Mouse (Mus musculus) retina, embryonic 14.5 days (tissue): ENCODE results near the gene Get4.

ENCODE experiments used
- DNase-seq: peaks from one replicate; pipeline ENCODE4 v3.0.0-alpha.2; 2015; ENCODE audit warnings: low spot score

The Get4 gene

DNA sequence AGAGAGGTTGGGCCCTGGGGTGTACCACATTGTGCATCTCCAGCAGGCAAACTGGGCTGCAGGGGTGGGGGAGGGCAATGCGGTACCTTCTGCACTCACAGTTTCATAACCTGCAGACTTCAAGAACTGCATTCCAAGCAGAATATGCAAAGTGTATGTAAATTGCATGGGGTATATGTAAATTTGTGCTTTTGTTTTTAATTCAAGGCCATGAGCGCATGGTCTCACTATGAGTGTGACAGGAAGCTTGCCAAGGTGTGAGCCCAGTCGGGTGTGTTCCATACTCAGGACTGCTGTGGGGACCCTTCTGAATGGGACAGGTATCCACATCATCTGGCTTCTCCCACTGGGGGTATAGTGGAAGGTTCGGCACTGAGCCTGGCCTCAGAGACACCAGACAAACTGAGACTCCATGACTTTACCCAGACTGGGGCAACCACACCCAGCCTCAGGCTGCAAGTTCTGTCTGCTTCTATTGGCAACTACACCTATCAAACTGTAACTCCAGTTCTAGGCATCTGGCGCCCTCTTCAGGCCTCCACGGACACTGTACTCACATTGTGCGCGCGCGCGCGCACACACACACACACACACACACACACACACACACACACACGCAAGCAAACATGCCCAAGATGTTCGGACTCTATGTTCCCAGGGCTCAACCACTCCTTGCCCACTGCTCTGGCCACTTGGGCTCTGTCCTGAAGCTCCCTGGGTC is 31.5 kb downstream of the Get4 start:
- DNase-seq: no peak

DNA sequence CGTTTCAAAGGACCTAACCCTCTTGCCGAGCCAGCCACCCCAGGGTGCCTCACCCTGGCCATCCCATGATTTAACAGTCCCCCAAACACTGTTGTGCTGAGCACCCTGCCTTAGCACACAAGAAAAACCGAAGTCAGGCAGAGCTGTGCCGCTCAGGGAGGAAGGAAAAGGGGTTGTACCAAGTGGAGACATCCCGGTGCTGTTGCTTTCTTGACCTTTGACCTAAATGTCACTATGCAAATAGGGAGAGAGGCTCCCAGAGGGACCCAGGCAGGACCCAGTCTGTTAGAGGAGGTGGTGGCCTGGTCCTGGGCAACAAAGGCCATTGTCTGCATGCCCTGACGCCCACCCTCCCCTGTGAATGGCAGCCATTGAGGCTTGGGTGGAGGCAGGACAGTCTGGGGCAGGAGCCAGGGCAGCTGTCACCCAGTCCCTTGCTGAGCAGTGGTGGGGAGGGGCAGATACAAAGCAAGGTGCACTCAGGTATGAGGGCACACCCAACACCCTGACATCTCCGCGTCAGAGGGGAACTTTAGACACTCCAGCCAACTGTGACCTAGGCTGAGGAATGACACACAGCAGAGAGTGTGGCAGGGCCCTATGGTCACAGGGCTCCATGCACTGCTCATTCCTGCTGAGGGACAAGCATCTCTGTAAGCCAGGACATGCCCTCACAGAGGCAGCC is 33.4 kb downstream of the Get4 start:
- no peak for DNase-seq

- no peak for DNase-seq
These were observed 34.2 kb downstream of the Get4 start for GRCm38 (mm10) chr5:139286142-139286941.

- DNase-seq: no peak
These were observed 35.0 kb downstream of the Get4 start for GRCm38 (mm10) chr5:139287099-139287498.

DNA sequence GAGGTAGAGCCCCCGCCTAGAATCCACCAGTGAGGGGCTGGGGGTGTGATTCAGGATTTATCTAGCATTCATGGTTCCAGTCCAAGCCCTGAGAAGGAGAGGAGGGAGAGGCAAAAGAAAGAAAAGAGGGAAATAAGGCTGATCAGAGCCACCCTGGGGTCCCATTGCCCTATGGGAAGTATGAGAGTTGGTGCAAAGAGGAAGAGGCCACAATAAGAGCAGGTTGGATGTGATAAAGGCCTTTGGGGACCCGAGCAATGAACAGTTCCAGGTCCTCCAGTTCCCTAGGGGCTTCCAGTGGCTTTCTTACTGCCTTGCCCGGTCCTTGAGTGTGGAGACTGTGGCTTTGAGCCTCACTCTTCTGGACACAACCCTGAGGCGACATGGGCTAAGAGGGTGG is 35.7 kb downstream of the Get4 start:
- DNase-seq: no peak

DNA sequence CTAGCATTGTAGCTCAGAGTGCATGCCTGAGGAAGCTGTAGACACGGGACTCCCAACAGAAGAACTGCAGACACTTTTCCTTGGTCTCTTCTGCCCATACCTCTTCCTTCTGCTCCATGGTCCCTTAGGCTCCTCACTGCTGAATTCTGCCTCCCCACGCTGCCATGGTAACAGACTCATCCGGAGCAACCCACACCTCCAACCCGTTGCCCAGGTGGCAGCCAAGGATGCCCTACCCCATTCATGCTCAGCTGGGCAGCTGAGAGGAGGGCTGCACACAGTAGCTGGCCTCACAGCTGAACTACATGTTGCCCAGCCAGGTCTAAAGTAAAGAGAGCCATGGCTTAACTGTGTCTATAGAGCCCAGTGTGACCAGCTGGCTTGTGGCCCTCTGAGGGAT is 36.5 kb downstream of the Get4 start:
- DNase-seq: no peak

DNA sequence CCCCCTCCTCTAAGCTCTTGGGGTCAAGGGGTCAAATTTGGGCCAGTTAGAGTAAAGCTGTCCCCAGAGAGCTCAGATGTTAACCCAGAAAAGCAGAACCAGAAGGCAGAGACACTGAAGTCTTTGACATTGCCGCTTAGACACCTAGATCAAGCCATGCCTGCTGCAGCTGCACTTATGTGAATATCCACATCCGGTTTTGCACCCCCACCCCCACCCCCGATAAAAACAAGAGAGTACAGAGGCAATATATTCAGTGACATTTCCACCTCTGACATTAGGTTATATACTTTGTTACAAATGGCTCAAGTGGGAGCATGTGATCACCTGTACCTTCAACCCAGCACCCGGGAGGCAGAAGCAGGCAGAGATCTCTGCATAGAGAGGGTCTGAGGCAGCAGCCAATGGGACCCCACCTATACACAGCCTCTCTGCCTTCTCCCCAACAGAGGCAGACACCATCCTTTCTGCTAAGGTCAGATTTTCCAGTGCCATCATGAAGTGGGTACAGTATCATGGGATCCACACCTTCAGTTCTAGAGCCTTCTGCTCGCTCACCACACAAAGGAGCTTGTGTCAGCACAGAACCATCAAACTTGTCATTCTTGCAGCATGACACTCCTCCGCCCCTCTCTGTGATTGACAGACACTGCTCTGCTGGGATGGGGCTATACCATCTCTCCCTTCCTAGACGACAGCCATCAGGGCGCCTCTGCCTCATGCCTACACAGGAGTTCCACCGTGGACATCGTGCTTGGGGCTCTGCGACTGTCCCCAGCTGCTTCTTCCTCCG is 38.5 kb downstream of the Get4 start:
- no peak for DNase-seq

DNA sequence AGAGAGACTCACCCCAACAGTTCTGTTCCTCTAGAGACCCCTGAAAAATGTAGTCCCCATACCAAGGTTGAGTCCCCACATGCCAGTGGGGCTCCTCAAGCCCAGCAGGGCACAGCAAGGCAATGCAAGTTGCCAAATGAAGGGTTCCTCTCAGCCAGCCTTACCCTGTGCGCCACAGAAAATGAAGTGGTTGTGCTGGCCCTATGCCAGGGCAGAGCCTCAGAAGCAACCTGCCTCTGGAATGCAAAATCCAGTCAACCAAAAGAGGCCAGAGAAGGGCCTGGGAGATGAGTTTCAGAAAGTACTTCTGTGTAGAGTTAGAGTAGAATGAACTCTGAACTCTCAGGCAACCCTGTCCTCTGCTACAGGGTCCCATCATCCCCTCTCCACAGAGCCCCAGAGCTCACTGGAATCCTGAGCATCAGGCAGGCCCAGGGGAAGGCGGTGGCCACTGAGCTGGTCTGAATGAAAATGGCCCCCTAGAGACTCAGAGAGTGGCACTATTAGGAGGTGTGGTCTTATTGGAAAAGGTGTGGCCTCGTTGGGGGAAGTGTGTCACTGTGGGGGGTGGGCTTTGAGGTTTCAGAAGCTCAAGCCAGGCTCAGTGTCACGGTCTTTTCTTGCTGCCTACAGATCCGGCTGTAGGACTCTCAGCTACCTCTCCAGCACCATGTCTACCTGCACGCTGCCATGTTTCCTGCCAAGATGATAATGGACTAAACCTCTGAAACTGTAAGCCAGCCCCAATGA is 39.9 kb downstream of the Get4 start:
- DNase-seq: no peak

- DNase-seq: no peak
These were observed 42.0 kb downstream of the Get4 start for GRCm38 (mm10) chr5:139294089-139294488.

DNA sequence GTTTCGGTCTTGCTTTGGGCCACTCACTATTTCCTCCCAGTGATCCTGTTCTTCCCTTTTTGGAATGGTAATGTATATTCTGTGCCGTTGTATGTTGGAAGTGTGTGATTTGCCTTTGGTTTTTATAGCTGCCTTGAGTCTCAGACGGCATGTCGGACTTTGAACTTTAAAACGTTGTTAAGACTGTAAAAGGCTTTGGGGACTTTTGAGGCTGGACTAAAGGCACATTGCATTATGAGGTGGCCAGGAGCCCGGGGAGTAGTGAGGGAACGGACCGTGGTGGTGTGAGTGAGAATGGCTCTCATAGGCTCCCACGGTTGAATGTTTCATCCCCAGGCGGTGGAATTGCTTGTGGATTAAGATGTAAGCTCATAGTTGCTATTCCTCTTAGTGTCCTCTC is 45.0 kb downstream of the Get4 start:
- no peak for DNase-seq

DNA sequence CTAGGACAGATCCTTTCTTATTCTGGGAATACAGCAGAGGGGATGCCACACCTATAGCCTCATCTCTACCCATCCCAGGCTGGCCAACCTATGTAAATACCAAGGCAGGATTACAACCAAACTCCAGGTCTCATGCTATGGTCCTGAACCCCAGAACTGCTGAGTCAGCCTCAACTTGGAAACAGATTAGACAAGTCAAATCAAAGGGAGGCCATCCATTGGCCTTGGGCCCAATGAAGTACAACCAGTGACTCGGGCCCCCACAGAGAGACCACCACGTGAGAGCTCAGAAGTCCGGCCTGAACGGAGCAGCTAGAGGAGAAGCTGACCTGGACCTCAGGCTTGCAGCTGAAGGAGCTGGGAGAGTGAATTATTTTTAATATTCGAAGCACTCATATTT is 45.6 kb downstream of the Get4 start:
- no peak for DNase-seq

- no peak for DNase-seq
These were observed 50.0 kb downstream of the Get4 start for GRCm38 (mm10) chr5:139302101-139302500.

GRCm38 (mm10) chr5:139303646-139304061 is 51.5 kb downstream of the Get4 start:
- DNase-seq: no peak

- DNase-seq: no peak
These were observed 57.8 kb downstream of the Get4 start for GRCm38 (mm10) chr5:139309946-139310345.

DNA sequence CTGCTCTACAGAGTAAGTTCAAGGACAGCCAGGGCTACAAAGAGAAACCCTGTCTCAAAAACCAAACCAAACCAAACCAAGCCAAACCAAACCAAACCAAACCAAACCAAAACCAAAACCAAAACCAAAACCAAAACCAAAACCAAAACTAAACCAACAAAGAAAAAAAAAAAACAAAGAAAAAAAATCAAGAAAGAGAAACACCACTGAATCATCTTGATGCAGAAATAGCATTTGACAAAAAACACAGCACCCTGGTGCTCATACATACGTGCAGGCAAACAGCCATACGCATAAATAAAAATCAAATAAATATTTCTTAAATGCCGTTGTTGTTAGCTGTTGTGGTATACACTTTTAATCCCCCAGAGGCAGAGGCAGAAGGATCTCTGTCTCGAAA is 58.4 kb downstream of the Get4 start:
- no peak for DNase-seq

DNA sequence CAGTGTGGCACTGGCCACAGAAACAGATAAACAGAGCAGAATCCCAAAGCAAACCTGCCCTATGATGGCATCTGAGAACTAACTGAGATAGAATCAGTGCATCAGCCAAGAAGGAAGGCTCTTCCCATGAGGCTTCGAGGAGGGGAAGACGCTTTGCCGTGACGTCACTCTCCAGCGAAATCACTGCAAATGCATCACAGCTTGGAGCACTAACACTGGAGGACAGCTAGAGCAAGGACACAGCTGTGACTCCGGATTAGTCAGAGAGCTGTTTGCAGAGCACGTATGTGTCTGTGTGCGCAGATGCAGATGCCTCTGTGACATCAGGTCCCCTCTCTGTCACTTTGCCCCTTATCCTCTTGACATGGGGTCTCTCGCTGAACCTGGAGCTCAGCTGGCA is 59.7 kb downstream of the Get4 start:
- no peak for DNase-seq

DNA sequence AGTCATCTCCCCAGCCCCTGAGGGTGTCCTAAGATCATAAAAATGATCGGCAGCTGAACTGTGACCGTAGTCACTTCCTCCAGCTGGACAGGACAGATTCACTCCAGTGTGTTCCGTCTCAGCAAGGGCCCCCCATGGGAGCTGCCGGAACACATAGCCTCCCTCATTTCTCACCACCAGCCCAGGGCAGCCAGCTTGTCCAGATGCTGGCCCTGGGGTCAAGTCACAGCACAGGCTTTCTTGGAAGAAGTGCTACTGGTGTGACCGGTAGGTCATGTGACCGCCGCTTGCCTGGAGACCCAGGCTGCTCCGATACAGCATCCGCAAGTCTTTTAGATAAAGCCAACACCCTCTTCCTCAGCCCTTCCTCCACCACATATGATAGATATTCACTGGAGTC is 61.4 kb downstream of the Get4 start:
- no peak for DNase-seq

GRCm38 (mm10) chr5:139314941-139315642 is 63.0 kb downstream of the Get4 start:
- no peak for DNase-seq

- no peak for DNase-seq
These were observed 65.0 kb downstream of the Get4 start for GRCm38 (mm10) chr5:139316982-139317675.
